Comparison of ENCODE assay signal across 8 mouse cellular contexts in genomic region chr19:41981595-41981927, GRCm38 (mm10). TPM values are rescaled to one million over a fixed set of nuclear protein-coding genes. Genes with fewer than 3 reads are reported as not detected.
A peak's percentile ranks its signal among the peaks of the same experiment; 100 is the strongest.
DNase-seq lines count a peak whose midpoint lies in the region; ATAC-seq and TF ChIP-seq lines count a peak whose summit lies in the region.

TSS of gene Ubtd1 (plus strand) at chr19:41981763.

- TF ChIP-seq CTCF in intestine, postnatal 0 days (IDR thresholded peaks at IDR 0.05; ENCODE audit: low read depth), result no peak

- H3K4me3 ChIP-seq in kidney, embryonic 14.5 days (ENCODE audit: low read length), result peak within 1 kb of the TSS; percentile 77
- peak within 1 kb of the TSS; percentile 61 for H3K4me3 ChIP-seq in intestine, postnatal 0 days (ENCODE audit: low read depth, low read length)
- peak within 1 kb of the TSS; percentile 63 for H3K4me3 ChIP-seq in midbrain, embryonic 12.5 days

- WGBS in kidney, embryonic 14.5 days, result 0% methylated on average over 33 of the region's 33 CpGs
- WGBS in intestine, postnatal 0 days, result under 1% methylated on average over 26 of the region's 33 CpGs
- 2% methylated on average over 12 of the region's 33 CpGs for WGBS in midbrain, embryonic 12.5 days

- H3K9ac ChIP-seq in kidney, embryonic 14.5 days (ENCODE audit: low read depth, low read length), result peak within 1 kb of the TSS; percentile 92
- H3K9ac ChIP-seq in intestine, postnatal 0 days (ENCODE audit: low read depth, low read length), result peak within 1 kb of the TSS; percentile 68
- H3K9ac ChIP-seq in midbrain, embryonic 12.5 days (replicated peaks), result peak within 1 kb of the TSS; percentile 78

- H3K27me3 ChIP-seq in kidney, embryonic 14.5 days (ENCODE audit: control insufficient read depth, insufficient read depth, low read length), result no peaks in the 10 kb centered on the region
- no peaks in the 10 kb centered on the region for H3K27me3 ChIP-seq in intestine, postnatal 0 days (replicated peaks; ENCODE audit: control insufficient read depth, insufficient read depth, low read length)
- peaks cover 19% of the 10 kb centered on the region for H3K27me3 ChIP-seq in midbrain, embryonic 12.5 days

- no peaks in the 10 kb centered on the region for H3K9me3 ChIP-seq in kidney, embryonic 14.5 days (ENCODE audit: control insufficient read depth, low read length)
- no peaks in the 10 kb centered on the region for H3K9me3 ChIP-seq in intestine, postnatal 0 days (ENCODE audit: control insufficient read depth)
- H3K9me3 ChIP-seq in midbrain, embryonic 12.5 days, result no peaks in the 10 kb centered on the region

- peak within 1 kb of the TSS; percentile 88 for H3K4me2 ChIP-seq in kidney, embryonic 14.5 days (replicated peaks; ENCODE audit: low read depth, low read length)
- H3K4me2 ChIP-seq in intestine, postnatal 0 days (replicated peaks; ENCODE audit: low read depth), result peak within 1 kb of the TSS; percentile 96
- H3K4me2 ChIP-seq in midbrain, embryonic 12.5 days (replicated peaks), result peak within 1 kb of the TSS; percentile 97

- no peaks in the 10 kb centered on the region for H3K36me3 ChIP-seq in kidney, embryonic 14.5 days (ENCODE audit: control insufficient read depth, insufficient read depth, low read length)
- H3K36me3 ChIP-seq in intestine, postnatal 0 days (ENCODE audit: control insufficient read depth, insufficient read depth), result no peaks in the 10 kb centered on the region
- H3K36me3 ChIP-seq in midbrain, embryonic 12.5 days, result no peaks in the 10 kb centered on the region

- peak within 1 kb of the TSS; percentile 84 for H3K27ac ChIP-seq in kidney, embryonic 14.5 days (ENCODE audit: low read depth, low read length)
- H3K27ac ChIP-seq in intestine, postnatal 0 days (ENCODE audit: low read depth, low read length), result peak within 1 kb of the TSS; percentile 65
- peak within 1 kb of the TSS; percentile 71 for H3K27ac ChIP-seq in midbrain, embryonic 12.5 days (replicated peaks)

- 0 out of 2 replicates have a peak, but pooled peaks cover 3% of the 10 kb centered on the region for H3K4me1 ChIP-seq in kidney, embryonic 14.5 days (ENCODE audit: control insufficient read depth, insufficient read depth, low read length)
- H3K4me1 ChIP-seq in intestine, postnatal 0 days (replicated peaks; ENCODE audit: control insufficient read depth, insufficient read depth, low read length), result no peaks in the 10 kb centered on the region
- peaks cover 10% of the 10 kb centered on the region for H3K4me1 ChIP-seq in midbrain, embryonic 12.5 days

- no peak for DNase-seq in kidney, adult 8-10 months
- no peak for DNase-seq in adrenal gland, adult 8-10 months
- no peak for DNase-seq in gastrocnemius, postnatal 25 days
- no peak for DNase-seq in urinary bladder, postnatal 36 days (ENCODE audit: low spot score in 2 of 2)
- DNase-seq in embryo, embryonic 9.5 days (ENCODE audit: extremely low spot score), result no peak

- ATAC-seq in kidney, embryonic 14.5 days (ENCODE audit: low FRiP score, low TSS enrichment), result no peak; the same call in 1 of the 2 replicates
- no peak for ATAC-seq in intestine, postnatal 0 days
- ATAC-seq in midbrain, embryonic 12.5 days (ENCODE audit: low FRiP score, low read depth), result no peak

RNA-seq across cellular contexts. Expression of gene Ubtd1, which starts in this region (rescaled TPM):
- polyA plus RNA-seq in kidney, embryonic 14.5 days (2014; fragmentation: Nextera tagmentation; extraction: Ambion mirVana), result 23.1 and 29.8 TPM in 2 replicates
- 10 to 100 TPM; 17.2 to 23.2 (median 21.2) TPM for total RNA-seq in adrenal gland, adult 8-10 months (2022)
- total RNA-seq in gastrocnemius, postnatal 25 days (2021), result 10 to 100 TPM; 15.4 to 19.8 TPM
- 12.0 and 12.5 TPM in 2 replicates for polyA plus RNA-seq in intestine, postnatal 0 days (2015; fragmentation: Nextera tagmentation; extraction: Ambion mirVana)
- polyA plus RNA-seq in midbrain, embryonic 12.5 days (2016; fragmentation: Nextera tagmentation; extraction: Ambion mirVana), result 11.2 and 12.0 TPM in 2 replicates
